Mouse (Mus musculus) heart, postnatal 0 days (tissue): Measurements from ENCODE around the gene Adgrb2. TPM values are rescaled to one million over a fixed set of nuclear protein-coding genes. Genes with fewer than 3 reads are reported as not detected.

ENCODE experiments used
- ATAC-seq: fragments of 200-750 bp; cut with Nextera tagmentation; 2 replicates; pipeline ENCODE4 v1.8.0; 2017; ENCODE audit warnings: low read depth, moderate number of reproducible peaks, moderate library complexity; ENCODE audit not compliant: insufficient read depth
- DNase-seq: peaks from one replicate; pipeline ENCODE4 v3.0.0-alpha.2; 2016; ENCODE audit warnings: low spot score
- H3K27ac ChIP-seq: fragments of 300-500 bp; sonication (generic); 2 replicates; pipeline ENCODE4 v1.5.1; 2014; ENCODE audit warnings: low read depth, mild to moderate bottlenecking
- H3K27me3 ChIP-seq: fragments of 300-500 bp; sonication (generic); 2 replicates; pipeline ENCODE4 v1.6.1; 2014; ENCODE audit warnings: low read length, mixed read lengths; ENCODE audit not compliant: control insufficient read depth, insufficient read depth
- H3K36me3 ChIP-seq: fragments of 300-500 bp; sonication (generic); replicated peaks from 2 replicates; pipeline ENCODE4 v1.6.1; 2014; ENCODE audit warnings: low read length, mixed read lengths; ENCODE audit not compliant: control insufficient read depth, insufficient read depth
- H3K4me1 ChIP-seq: fragments of 300-500 bp; sonication (generic); 2 replicates; pipeline ENCODE4 v1.6.1; 2014; ENCODE audit warnings: antibody characterized with exemption; ENCODE audit not compliant: control insufficient read depth, insufficient read depth
- H3K4me2 ChIP-seq: fragments of 300-500 bp; sonication (generic); 2 replicates; pipeline ENCODE4 v1.6.1; 2014; ENCODE audit warnings: low read depth, mild to moderate bottlenecking, low read length, moderate library complexity
- H3K4me3 ChIP-seq: fragments of 300-500 bp; sonication (generic); 2 replicates; pipeline ENCODE4 v1.5.1; 2014; ENCODE audit warnings: low read depth, low read length
- H3K9ac ChIP-seq: fragments of 300-500 bp; sonication (generic); replicated peaks from 2 replicates; pipeline ENCODE4 v1.6.1; 2014; ENCODE audit warnings: low read depth, low read length, mixed read lengths
- H3K9me3 ChIP-seq: fragments of 300-500 bp; sonication (generic); replicated peaks from 2 replicates; pipeline ENCODE4 v1.6.1; 2016; ENCODE audit warnings: low read length; ENCODE audit not compliant: control insufficient read depth
- CTCF ChIP-seq: IDR thresholded peaks from 2 replicates; pipeline ENCODE4 v1.5.1; 2016; ENCODE audit warnings: antibody characterized with exemption, control low read depth, low read depth
- EP300 ChIP-seq: IDR thresholded peaks from 2 replicates; pipeline ENCODE4 v1.6.1; 2016; ENCODE audit warnings: antibody characterized with exemption, low read depth
- WGBS: fragments of 180-500 bp; shearing (Covaris S2); extraction: QIAGEN DNeasy Blood & Tissue Kit; methylation state at CpG from one replicate; pipeline ENCODE4 v1.1.7; 2014; 5-methylcytosine and 5-hydroxymethylcytosine counted together
- polyA plus RNA-seq: library from polyadenylated mRNA; unstranded; fragments of >200 nt; fragmentation: Nextera tagmentation; extraction: Ambion mirVana; gene quantifications from 2 replicates; pipeline ENCODE4 v1.2.1, GENCODE M21; 2015
- total RNA-seq: library from RNA; depleted of rRNA; stranded (reverse); fragments of >200 nt; gene quantifications from 2 replicates; pipeline ENCODE4 v1.2.3, GENCODE M21; 2014; ENCODE audit warnings: low replicate concordance

Gene Adgrb2
- total and polyA plus RNA-seq, 2 experiments from 2014 or later = 0.59 to 10.6 TPM

- peak overlapping the region; percentile 2; the same call in 1 of the 2 replicates for H3K4me3 ChIP-seq
- peak overlapping the region; percentile 27; the same call in 1 of the 2 replicates for H3K27ac ChIP-seq
- ATAC-seq = peak; percentile 80
- WGBS = 4% methylated on average over 23 of the region's 23 CpGs
- peak; percentile 75 for DNase-seq
- H3K9ac ChIP-seq = no peak overlapping the region
- H3K9me3 ChIP-seq = no peaks in the 10 kb centered on the region
- H3K4me1 ChIP-seq = 0 out of 2 replicates have a peak, but pooled peaks cover 9% of the 10 kb centered on the region
- TF ChIP-seq CTCF = no peak
- TF ChIP-seq EP300 = no peak
- peak overlapping the region; percentile 34 for H3K4me2 ChIP-seq
- no peaks in the 10 kb centered on the region for H3K27me3 ChIP-seq
- H3K36me3 ChIP-seq = no peaks in the 10 kb centered on the region
Observed at GRCm38 (mm10) chr4:130036573-130037401, 52.1 kb downstream of the Adgrb2 start.

- no peak for DNase-seq
- no peak for ATAC-seq
- Histone ChIP-seq H3K4me2 (no peak overlapping the region), H3K36me3 (no peaks in the 10 kb centered on the region), H3K9me3 (no peaks in the 10 kb centered on the region), H3K27ac (no peak overlapping the region), H3K4me3 (no peak overlapping the region), H3K4me1 (0 out of 2 replicates have a peak, but pooled peaks cover 9% of the 10 kb centered on the region), H3K27me3 (no peaks in the 10 kb centered on the region), H3K9ac (no peak overlapping the region)
- 52% methylated on average over 5 of the region's 5 CpGs for WGBS
- TF ChIP-seq CTCF (no peak), EP300 (no peak)
Observed at GRCm38 (mm10) chr4:130039351-130039750, 54.7 kb downstream of the Adgrb2 start.

- 88% methylated on average over 11 of the region's 11 CpGs for WGBS
- TF ChIP-seq EP300 = no peak
- TF ChIP-seq CTCF = no peak
- H3K4me1 ChIP-seq = 0 out of 2 replicates have a peak, but pooled peaks cover 13% of the 10 kb centered on the region
- DNase-seq (no peak), ATAC-seq (no peak)
- H3K4me2 ChIP-seq = no peak overlapping the region
- no peaks in the 10 kb centered on the region for H3K9me3 ChIP-seq
- no peak overlapping the region for H3K27ac ChIP-seq
- H3K9ac ChIP-seq = no peak overlapping the region
- H3K27me3 ChIP-seq = no peaks in the 10 kb centered on the region
- H3K36me3 ChIP-seq = no peaks in the 10 kb centered on the region
- no peak overlapping the region for H3K4me3 ChIP-seq
Observed at GRCm38 (mm10) chr4:130041076-130041475, 56.4 kb downstream of the Adgrb2 start.

GRCm38 (mm10) chr4:130044211-130044610 lies 59.5 kb downstream of the Adgrb2 start:
- Histone ChIP-seq H3K27ac (no peak overlapping the region), H3K4me1 (0 out of 2 replicates have a peak, but pooled peaks cover 4% of the 10 kb centered on the region), H3K27me3 (peaks cover 3% of the 10 kb centered on the region; the same call in 1 of the 2 replicates), H3K4me3 (no peak overlapping the region), H3K9ac (no peak overlapping the region), H3K36me3 (no peaks in the 10 kb centered on the region), H3K9me3 (no peaks in the 10 kb centered on the region), H3K4me2 (no peak overlapping the region)
- no peak for DNase-seq
- 74% methylated on average over 9 of the region's 9 CpGs for WGBS
- TF ChIP-seq EP300 (no peak), CTCF (no peak)
- no peak for ATAC-seq

GRCm38 (mm10) chr4:130045609-130046008 lies 60.9 kb downstream of the Adgrb2 start:
- H3K27ac ChIP-seq = peak overlapping the region; percentile 56; the same call in 1 of the 2 replicates
- no peak overlapping the region for H3K4me3 ChIP-seq
- 31% methylated on average over 14 of the region's 14 CpGs for WGBS
- H3K4me1 ChIP-seq = 0 out of 2 replicates have a peak, but pooled peaks cover 4% of the 10 kb centered on the region
- no peaks in the 10 kb centered on the region for H3K36me3 ChIP-seq
- TF ChIP-seq CTCF (no peak), EP300 (no peak)
- DNase-seq = no peak
- no peak overlapping the region for H3K9ac ChIP-seq
- 0 out of 2 replicates have a peak overlapping the region, but pooled peaks have one; percentile 7 for H3K4me2 ChIP-seq
- peak; percentile 24; the same call in 1 of the 2 replicates for ATAC-seq
- peaks cover 3% of the 10 kb centered on the region; the same call in 1 of the 2 replicates for H3K27me3 ChIP-seq
- H3K9me3 ChIP-seq = no peaks in the 10 kb centered on the region
